Mouse (Mus musculus) megakaryocyte-erythroid progenitor cell, adult 5-6 weeks (primary cell): Measurements from ENCODE around the gene Stx19. TPM values are rescaled to one million over a fixed set of nuclear protein-coding genes. Genes with fewer than 3 reads are reported as not detected.

Source experiments
- ATAC-seq: replicated peaks from 2 replicates; pipeline ENCODE4 v1.8.0; 2016; ENCODE audit warnings: mild to moderate bottlenecking, inconsistent platforms; ENCODE audit not compliant: severe bottlenecking, poor library complexity, low FRiP score, low TSS enrichment
- total RNA-seq, 2 experiments: library from RNA; stranded (forward) in 1 of 2; stranded (reverse) in 1 of 2; fragments of 200-1000, 215-1000 nt in 1 of 2; fragments of >200 nt in 1 of 2; fragmentation: Nextera tagmentation in 1 of 2; gene quantifications; 2 replicates each; pipeline ENCODE4 v1.2.3; 2014 to 2017

The Stx19 gene
- total RNA-seq, 2 experiments from 2014 or later = not detected

- ATAC-seq = no peak
Observed at GRCm38 (mm10) chr16:62845341-62845740, 30.9 kb downstream of the Stx19 start.

- peak; percentile 100 for ATAC-seq
Observed at GRCm38 (mm10) chr16:62846498-62847312, 32.2 kb downstream of the Stx19 start, which contains the start of gene Arl13b. Gene Arl13b (minus strand): TSS chr16:62847040.

DNA sequence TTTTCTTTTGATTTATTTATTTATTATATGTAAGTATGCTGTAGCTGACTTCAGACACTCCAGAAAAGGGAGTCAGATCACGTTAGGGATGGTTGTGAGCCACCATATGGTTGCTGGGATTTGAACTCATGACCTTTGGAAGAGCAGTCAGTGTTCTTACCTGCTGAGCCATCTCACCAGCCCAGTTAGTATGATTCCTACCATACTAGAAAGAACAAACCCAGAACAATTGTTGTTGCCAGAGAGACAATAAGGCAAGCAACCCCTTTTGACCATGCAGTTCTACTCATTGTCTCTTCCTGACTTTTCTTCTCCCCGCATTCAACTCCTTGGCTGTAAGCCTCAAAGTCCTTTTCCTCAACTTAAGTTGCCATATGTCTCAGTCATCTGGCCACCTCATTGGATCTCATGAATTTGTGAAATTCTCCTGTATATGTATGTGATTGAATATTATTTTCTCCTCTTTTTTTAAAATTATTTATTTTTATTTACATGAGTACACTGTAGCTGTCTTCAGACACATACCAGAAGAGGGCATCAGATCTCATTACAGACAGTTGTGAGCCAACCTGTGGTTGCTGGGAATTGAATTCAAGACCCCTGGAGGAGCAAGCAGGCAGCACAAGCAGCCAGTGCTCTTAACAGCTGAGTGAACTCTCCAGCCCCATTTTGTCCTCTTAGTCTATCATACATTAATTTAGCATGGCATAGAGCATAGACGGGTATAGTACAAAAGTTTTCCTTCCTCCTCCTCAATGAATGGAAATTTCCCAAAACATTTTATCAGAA, 38.2 kb downstream of the Stx19 start:
- no peak for ATAC-seq

DNA sequence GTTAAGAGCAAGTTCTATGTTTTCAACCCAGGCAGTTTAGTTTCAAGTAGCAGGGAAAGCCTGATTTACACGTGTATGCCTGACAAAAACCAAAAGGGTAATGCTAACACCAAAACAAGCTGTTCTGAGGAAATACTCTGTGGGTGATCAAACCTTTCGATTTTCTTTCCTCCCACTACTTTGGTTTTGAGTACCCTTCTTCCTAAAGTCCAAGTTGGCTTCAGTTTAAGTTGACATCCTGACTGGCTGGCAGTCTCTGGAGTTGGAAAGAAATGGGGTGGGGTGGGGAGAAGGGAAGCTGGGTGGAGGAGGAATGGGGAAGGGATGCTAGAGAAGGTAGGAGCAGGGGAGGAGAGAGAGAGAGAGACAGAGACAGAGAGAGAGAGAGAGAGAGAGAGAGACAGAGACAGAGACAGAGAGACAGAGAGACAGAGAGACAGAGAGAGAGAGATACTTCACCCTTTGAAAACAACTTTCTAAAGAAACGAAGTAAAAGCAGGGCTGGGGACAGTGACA, 39.2 kb downstream of the Stx19 start:
- no peak for ATAC-seq

- ATAC-seq = peak; percentile 86
Observed at GRCm38 (mm10) chr16:62854191-62855068, 40.0 kb downstream of the Stx19 start, which contains the start of gene Pros1. Gene Pros1 (plus strand): TSS chr16:62854307.

DNA sequence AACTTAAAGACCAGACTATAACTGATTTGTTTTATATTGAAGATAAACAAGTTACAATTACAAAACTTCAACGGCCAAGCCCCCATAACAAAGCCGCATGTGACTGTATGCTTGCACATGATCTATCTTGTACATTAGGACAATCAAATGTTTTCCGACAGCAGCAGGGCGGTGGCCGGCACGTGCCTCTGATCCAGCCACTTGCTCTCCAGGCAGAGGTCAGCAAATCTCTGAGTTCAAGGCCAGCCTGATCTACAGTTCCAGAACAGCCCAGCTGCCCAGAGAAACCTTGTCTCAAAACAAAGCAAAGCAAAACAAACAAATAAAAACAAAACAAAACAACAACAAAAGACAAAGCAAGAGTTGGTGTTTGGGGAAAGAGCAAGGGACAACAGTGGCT, 40.9 kb downstream of the Stx19 start:
- no peak for ATAC-seq

DNA sequence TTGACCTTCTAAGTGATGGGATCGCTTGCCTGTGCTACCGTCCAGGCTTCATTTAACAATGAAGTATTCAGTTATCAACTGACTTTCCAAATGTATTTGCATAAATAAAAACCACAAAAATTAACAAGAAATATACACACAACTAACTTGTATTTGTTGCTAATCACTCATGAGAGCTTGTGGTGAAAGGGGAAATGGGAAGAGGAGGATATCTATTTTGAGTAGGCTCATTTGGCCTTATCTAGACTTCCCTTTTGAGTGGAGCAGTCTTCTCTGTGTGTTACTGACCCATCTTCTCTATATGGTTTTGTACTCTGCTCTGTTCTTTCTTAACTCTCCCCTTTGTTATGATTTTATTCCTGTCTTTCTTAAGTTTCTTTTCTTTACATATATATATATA, 41.8 kb downstream of the Stx19 start:
- no peak for ATAC-seq

GRCm38 (mm10) chr16:62857498-62857897, 43.0 kb downstream of the Stx19 start:
- no peak for ATAC-seq

- 0 out of 2 replicates have a peak, but pooled peaks have one; percentile 56 for ATAC-seq
Observed at GRCm38 (mm10) chr16:62858018-62858417, 43.5 kb downstream of the Stx19 start.

- ATAC-seq = no peak
Observed at GRCm38 (mm10) chr16:62860140-62860539, 45.7 kb downstream of the Stx19 start.

- 0 out of 2 replicates have a peak, but pooled peaks have one; percentile 37 for ATAC-seq
Observed at GRCm38 (mm10) chr16:62861455-62861854, 47.0 kb downstream of the Stx19 start.

GRCm38 (mm10) chr16:62872688-62873117, 58.2 kb downstream of the Stx19 start:
- ATAC-seq = no peak

- no peak for ATAC-seq
Observed at GRCm38 (mm10) chr16:62873180-62873579, 58.7 kb downstream of the Stx19 start.

Other genes with a start within 250 kb of the Stx19 start
- gene Nsun3, start 27.9 kb upstream of the Stx19 start, total RNA-seq (2014; fragmentation: Nextera tagmentation) = 40.4 and 42.9 TPM in 2 replicates
- gene Nsun3, start 27.9 kb upstream of the Stx19 start, total RNA-seq (2017) = 18.2 and 33.5 TPM in 2 replicates
- gene Arl13b, start 32.4 kb downstream of the Stx19 start, total RNA-seq (2014; fragmentation: Nextera tagmentation) = 7.8 and 11.3 TPM in 2 replicates
- gene Arl13b, start 32.4 kb downstream of the Stx19 start, total RNA-seq (2017) = 5.4 and 8.2 TPM in 2 replicates
- not detected in 2 replicates for gene Pros1, start 39.6 kb downstream of the Stx19 start, total RNA-seq (2014; fragmentation: Nextera tagmentation)
- gene Pros1, start 39.6 kb downstream of the Stx19 start, total RNA-seq (2017) = 0.19 and 4.8 TPM in 2 replicates